ENCODE assay signal across 8 mouse cellular contexts in the genomic region with DNA sequence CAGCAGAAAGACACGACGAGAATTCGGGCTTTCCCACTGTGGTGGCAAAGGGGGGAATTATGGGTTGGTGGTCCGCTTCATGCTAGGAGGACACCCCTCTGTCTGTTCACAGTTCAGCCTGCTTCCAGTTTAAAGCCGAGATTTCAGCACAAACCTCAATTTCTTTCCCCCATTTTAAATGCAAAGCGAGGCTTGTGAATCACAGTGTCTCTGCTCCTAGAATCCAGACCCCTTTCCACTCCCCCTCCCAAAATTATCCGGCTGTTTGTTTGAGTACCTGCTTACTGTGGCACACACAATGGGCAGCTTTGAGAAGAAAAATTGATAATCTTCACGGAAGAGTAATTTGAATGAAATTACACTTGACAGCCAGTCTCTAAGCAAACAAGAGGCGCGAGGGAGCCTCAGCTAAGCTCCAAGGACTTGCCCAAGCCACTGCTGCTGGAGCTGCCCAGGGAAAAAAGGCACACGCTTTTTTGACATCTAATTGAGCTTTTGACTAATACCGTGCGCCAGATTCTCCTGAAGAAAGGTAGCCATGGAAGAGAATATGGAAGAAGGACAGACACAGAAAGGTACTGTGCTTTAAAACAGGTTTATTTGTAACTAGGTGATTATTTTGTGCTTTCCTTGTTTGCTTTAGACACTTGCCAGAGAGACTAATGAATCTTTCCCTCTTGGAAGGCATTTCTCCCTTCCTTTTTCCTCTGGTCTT. TPM values are rescaled to one million over a fixed set of nuclear protein-coding genes. Genes with fewer than 3 reads are reported as not detected.
DNase-seq lines count a peak whose midpoint lies in the region; ATAC-seq and TF ChIP-seq lines count a peak whose summit lies in the region.

A gene (plus strand): TSS at position 103 of the 715 bp plus-strand sequence.

- H3K27me3 ChIP-seq in heart, embryonic 11.5 days (ENCODE audit: control insufficient read depth, insufficient read depth, low read length): no peaks in the 10 kb centered on the region
- H3K27me3 ChIP-seq in heart, adult 2 months (ENCODE audit: control insufficient read depth, insufficient read depth, low read length): no peaks in the 10 kb centered on the region

- no peak for TF ChIP-seq CTCF in heart, adult 2 months (IDR thresholded peaks at IDR 0.05)

- no peak within 1 kb of the TSS for H3K9ac ChIP-seq in heart, embryonic 11.5 days (ENCODE audit: low read depth, low read length)
- H3K9ac ChIP-seq in heart, adult 2 months (ENCODE audit: low read depth, low read length): no peak within 1 kb of the TSS

- peak within 1 kb of the TSS; percentile 31; the same call in 1 of the 2 replicates for H3K4me2 ChIP-seq in heart, embryonic 11.5 days

- H3K79me2 ChIP-seq in heart, adult 2 months (replicated peaks; ENCODE audit: control insufficient read depth, insufficient read depth, low read length): no peaks in the 10 kb centered on the region

- WGBS in heart, embryonic 11.5 days (ENCODE audit: insufficient replicate concordance): 41% methylated on average over 13 of the region's 13 CpGs
- WGBS in heart, adult 2 months: 44% methylated on average over 13 of the region's 13 CpGs

- no peak for DNase-seq in heart, adult 2 months
- DNase-seq in embryo, embryonic 10 days (ENCODE audit: low spot score): peak; percentile 23
- DNase-seq in heart, postnatal 10 days: no peak
- peak; percentile 77 for DNase-seq in left cerebral cortex, postnatal 4 days
- peak; percentile 59 for DNase-seq in right cerebral cortex, postnatal 14 days
- DNase-seq in thymus, adult 18-20 months: no peak
- DNase-seq in urinary bladder, adult 2 months (ENCODE audit: low spot score): no peak

- intact Hi-C loops in heart, adult 2 months (cut with DNase I): no loop called here
- intact Hi-C loops in heart, postnatal 10 days (cut with DNase I): no loop called here
- intact Hi-C loops in left cerebral cortex, postnatal 4 days (cut with DNase I): loop anchor here (5.0 to 10.0 kb wide), 3 partner anchors 60 to 218 kb away; no protein-coding TSS in a partner anchor

- no peak for TF ChIP-seq EP300 in heart, adult 2 months (IDR thresholded peaks at IDR 0.05; ENCODE audit: insufficient read depth, low read depth, low read length)

- H3K27ac ChIP-seq in heart, embryonic 11.5 days (ENCODE audit: low read depth, low read length): no peak within 1 kb of the TSS
- no peak within 1 kb of the TSS for H3K27ac ChIP-seq in heart, adult 2 months

- no peak within 1 kb of the TSS for H3K4me3 ChIP-seq in heart, embryonic 11.5 days (ENCODE audit: low read depth, low read length)
- H3K4me3 ChIP-seq in heart, adult 2 months: no peak within 1 kb of the TSS

- no peaks in the 10 kb centered on the region for H3K9me3 ChIP-seq in heart, embryonic 11.5 days (replicated peaks; ENCODE audit: control insufficient read depth, low read length)

- no peak for TF ChIP-seq POLR2A in heart, adult 2 months (IDR thresholded peaks at IDR 0.05; ENCODE audit: insufficient read depth, low read depth, low read length)

- ATAC-seq in heart, embryonic 11.5 days (replicated peaks; ENCODE audit: insufficient number of reproducible peaks, low FRiP score, low TSS enrichment): no peak

- H3K4me1 ChIP-seq in heart, embryonic 11.5 days (ENCODE audit: control insufficient read depth, insufficient read depth, low read length): no peaks in the 10 kb centered on the region
- H3K4me1 ChIP-seq in heart, adult 2 months (ENCODE audit: control insufficient read depth, insufficient read depth, low read length): no peaks in the 10 kb centered on the region

- no peaks in the 10 kb centered on the region for H3K36me3 ChIP-seq in heart, embryonic 11.5 days (ENCODE audit: control insufficient read depth, insufficient read depth, low read length)
- no peaks in the 10 kb centered on the region for H3K36me3 ChIP-seq in heart, adult 2 months (ENCODE audit: control insufficient read depth, insufficient read depth, low read length)

RNA-seq across cellular contexts. Expression of the gene that starts here (rescaled TPM):
- 15.4 and 16.3 TPM in 2 replicates for polyA plus RNA-seq in heart, embryonic 11.5 days (2014; fragmentation: Nextera tagmentation; extraction: Ambion mirVana)
- 10 to 100 TPM in 1 of 2 experiments, 1 to 10 TPM in 1; 9.0 to 10.6 TPM for total RNA-seq in heart, adult 2 months (2021)
- polyA plus RNA-seq in heart, adult 2 months (2012; rRNA removed): 5.8 and 10.5 TPM in 2 replicates
- 10 to 100 TPM; 10.3 to 12.1 TPM for total RNA-seq in heart, postnatal 10 days (2021)
- total RNA-seq in left cerebral cortex, postnatal 4 days (2021): 100 to 1,000 TPM; 877 to 914 TPM
- 6.5 and 8.7 TPM in 2 replicates for polyA plus RNA-seq in urinary bladder, adult 2 months (2012; rRNA removed)

Comparison
In these comparisons a context has a peak if more than half of its experiments do, and no peak if none do; other contexts are left out.
1. RNA of the gene that starts here (total RNA-seq): 877 to 914 TPM in left cerebral cortex, postnatal 4 days; 10.3 to 12.1 TPM in heart, postnatal 10 days and 9.0 to 10.6 TPM in heart, adult 2 months; every median in the first group is over 10 times any median in the second.
2. DNase-seq: peak in embryo, embryonic 10 days (single experiment), left cerebral cortex, postnatal 4 days (single experiment) and right cerebral cortex, postnatal 14 days (single experiment); none in heart, adult 2 months (0 of 2), heart, postnatal 10 days (0 of 2), thymus, adult 18-20 months (0 of 2) and urinary bladder, adult 2 months (single experiment).